Mouse (Mus musculus): ENCODE data around the gene Gm4353.
A peak's percentile ranks its signal among the peaks of the same experiment; 100 is the strongest.

The Gm4353 gene

DNA sequence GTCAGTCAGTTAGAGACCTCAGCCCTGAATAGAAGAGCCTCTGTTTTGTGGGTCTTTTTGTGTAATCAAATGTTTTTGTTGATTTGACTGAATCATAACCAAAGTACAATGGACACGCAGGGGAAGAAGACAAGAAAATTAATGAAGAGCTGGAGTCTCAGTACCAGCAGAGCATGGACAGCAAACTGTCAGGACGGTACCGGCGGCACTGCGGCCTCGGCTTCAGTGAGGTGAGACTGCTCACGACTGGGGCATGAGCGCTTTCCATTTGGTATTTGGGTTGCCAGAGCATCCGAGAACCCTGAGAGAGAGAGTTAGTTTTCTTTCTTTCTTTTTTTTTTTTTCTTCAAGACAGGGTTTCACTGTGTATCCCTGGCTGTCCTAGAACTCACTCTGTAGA is 18.7 kb upstream of the Gm4353 start:
- H3K36me3 ChIP-seq (ENCODE audit: insufficient read depth, low read length) = peaks cover 62% of the 10 kb centered on the region
- no peaks in the 10 kb centered on the region for H3K27me3 ChIP-seq (ENCODE audit: insufficient read depth, low read length)
- no peak overlapping the region for H3K4me3 ChIP-seq (replicated peaks; ENCODE audit: low read length)
- H3K9me3 ChIP-seq (ENCODE audit: low read length) = no peaks in the 10 kb centered on the region
- H3K4me1 ChIP-seq (replicated peaks; ENCODE audit: low read depth, low read length) = no peaks in the 10 kb centered on the region
- no peak for TF ChIP-seq NANOG (IDR thresholded peaks at IDR 0.05; ENCODE audit: borderline replicate concordance, low read length)
- no peak for TF ChIP-seq POU5F1 (IDR thresholded peaks at IDR 0.05; ENCODE audit: borderline replicate concordance, low read length)
- no peak for TF ChIP-seq CTCF (conservative IDR thresholded peaks at IDR 0.05; ENCODE audit: low read length)

DNA sequence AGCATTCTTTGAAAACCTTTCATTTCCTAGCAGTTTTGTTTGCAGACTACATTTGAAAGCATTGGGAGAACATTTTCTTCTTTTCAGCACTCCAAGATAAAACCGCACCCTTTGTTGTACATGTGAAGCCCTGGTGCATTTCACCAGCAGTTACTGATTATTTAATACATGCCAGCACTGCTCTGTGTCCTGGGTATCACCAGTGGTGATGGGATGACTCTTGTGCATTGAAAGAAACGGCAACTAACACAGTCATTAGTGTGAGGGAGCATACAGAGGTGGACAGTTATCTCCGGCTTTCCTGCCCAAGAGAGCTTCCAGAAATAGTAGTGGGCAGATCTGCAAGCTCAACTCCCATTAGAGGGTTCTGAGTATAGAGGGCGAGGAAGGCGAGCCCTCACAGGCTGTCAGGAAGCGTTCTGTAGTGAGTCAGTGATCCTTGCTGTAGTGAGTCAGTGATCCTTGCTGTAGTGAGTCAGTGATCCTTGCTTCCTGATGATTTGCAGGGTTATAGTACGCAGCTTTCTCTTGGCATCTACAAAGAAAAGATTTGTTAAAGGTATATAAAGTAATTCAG is 15.6 kb upstream of the Gm4353 start:
- TF ChIP-seq POU5F1 (IDR thresholded peaks at IDR 0.05; ENCODE audit: borderline replicate concordance, low read length) (no peak), NANOG (IDR thresholded peaks at IDR 0.05; ENCODE audit: borderline replicate concordance, low read length) (no peak), CTCF (conservative IDR thresholded peaks at IDR 0.05; ENCODE audit: low read length) (no peak)
- Histone ChIP-seq H3K36me3 (ENCODE audit: insufficient read depth, low read length) (peaks cover 53% of the 10 kb centered on the region), H3K4me1 (replicated peaks; ENCODE audit: low read depth, low read length) (peaks cover 7% of the 10 kb centered on the region; the same call in 1 of the 2 replicates), H3K4me3 (replicated peaks; ENCODE audit: low read length) (no peak overlapping the region), H3K27me3 (ENCODE audit: insufficient read depth, low read length) (no peaks in the 10 kb centered on the region), H3K9me3 (ENCODE audit: low read length) (no peaks in the 10 kb centered on the region)

DNA sequence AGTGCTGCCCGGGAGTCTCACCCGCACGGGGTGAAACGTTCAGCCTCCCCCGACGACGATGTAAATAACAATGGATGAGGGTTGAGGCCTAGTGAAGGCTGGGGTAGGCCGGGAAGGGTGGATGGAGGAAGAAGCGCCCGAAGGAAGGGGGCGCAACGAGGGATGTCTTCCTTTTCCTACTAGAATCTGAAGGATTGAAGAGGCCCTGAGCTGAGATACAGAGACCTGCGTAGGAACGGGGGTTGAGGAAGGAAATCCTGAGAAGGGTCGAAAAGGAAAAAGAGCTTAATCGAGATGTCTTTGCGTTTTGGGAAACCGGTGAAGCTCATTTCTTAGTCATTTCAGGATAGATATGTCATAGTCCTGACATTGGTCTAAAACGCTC is 9.0 kb upstream of the Gm4353 start:
- Histone ChIP-seq H3K4me1 (replicated peaks; ENCODE audit: low read depth, low read length) (peaks cover 21% of the 10 kb centered on the region), H3K9me3 (ENCODE audit: low read length) (no peaks in the 10 kb centered on the region), H3K4me3 (replicated peaks; ENCODE audit: low read length) (peak overlapping the region; percentile 86), H3K36me3 (ENCODE audit: insufficient read depth, low read length) (no peaks in the 10 kb centered on the region), H3K27me3 (ENCODE audit: insufficient read depth, low read length) (no peaks in the 10 kb centered on the region)
- no peak for TF ChIP-seq NANOG (IDR thresholded peaks at IDR 0.05; ENCODE audit: borderline replicate concordance, low read length)
- no peak for TF ChIP-seq POU5F1 (IDR thresholded peaks at IDR 0.05; ENCODE audit: borderline replicate concordance, low read length)
- TF ChIP-seq CTCF (conservative IDR thresholded peaks at IDR 0.05; ENCODE audit: low read length) = no peak

DNA sequence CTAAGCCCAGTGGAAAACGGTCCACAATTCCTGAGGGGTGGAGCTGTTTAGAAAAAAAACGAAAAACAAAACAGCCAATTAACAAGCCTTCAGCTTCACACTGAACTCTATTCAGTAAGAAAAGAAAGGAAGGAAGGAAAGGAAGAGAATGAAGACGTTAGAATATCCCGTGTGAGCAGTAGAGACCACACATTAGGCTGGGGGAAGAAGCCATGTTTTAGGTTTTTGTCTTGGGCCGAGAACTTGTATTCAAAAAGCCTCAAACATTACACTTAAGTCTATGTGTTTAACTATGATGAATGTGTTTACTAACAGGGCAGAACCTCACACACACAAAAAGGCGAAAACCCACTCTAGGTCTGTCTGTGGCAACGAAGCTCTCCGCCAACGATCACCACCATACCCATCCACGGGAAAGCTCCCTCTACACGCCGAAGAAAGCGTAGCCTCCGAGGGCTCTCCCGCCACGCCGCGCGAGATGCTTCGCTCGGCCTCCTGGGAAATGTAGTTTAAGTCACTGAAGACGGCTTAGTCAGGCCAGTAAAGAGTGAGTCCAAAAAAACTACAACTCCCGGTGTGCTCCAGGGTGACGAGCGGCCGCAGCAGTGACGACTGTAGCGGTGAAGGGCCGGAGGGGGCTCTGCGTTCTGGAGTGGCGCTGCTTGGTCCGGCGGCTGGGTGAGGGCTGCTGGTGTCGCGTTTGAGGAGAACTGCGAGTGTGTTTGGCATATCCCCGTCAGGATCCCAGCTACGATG is 8.5 kb upstream of the Gm4353 start:
- no peaks in the 10 kb centered on the region for H3K27me3 ChIP-seq (ENCODE audit: insufficient read depth, low read length)
- H3K9me3 ChIP-seq (ENCODE audit: low read length) = no peaks in the 10 kb centered on the region
- no peaks in the 10 kb centered on the region for H3K36me3 ChIP-seq (ENCODE audit: insufficient read depth, low read length)
- H3K4me3 ChIP-seq (replicated peaks; ENCODE audit: low read length) = peak overlapping the region; percentile 86
- TF ChIP-seq NANOG (IDR thresholded peaks at IDR 0.05; ENCODE audit: borderline replicate concordance, low read length) (no peak), CTCF (conservative IDR thresholded peaks at IDR 0.05; ENCODE audit: low read length) (no peak), POU5F1 (IDR thresholded peaks at IDR 0.05; ENCODE audit: borderline replicate concordance, low read length) (no peak)
- peaks cover 21% of the 10 kb centered on the region for H3K4me1 ChIP-seq (replicated peaks; ENCODE audit: low read depth, low read length)

DNA sequence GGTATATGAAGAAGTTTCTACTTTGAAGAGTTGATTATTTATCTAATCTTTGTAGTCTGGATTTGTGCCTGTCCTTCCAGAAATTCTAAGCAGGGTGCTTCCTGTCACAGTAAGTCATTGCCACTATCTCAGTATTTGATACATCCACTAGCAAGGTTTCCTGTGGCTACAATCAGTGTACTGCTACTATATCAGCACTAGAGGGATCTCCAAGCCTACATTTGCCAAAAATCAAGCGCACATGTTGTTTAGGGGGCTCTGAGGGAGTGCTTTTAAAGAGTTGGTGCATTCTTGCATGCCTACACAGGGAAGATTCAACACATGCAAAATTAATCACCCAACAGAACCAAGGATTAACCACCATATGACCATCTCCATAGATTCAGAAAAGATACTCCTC is 23.7 kb downstream of the Gm4353 start:
- H3K9me3 ChIP-seq (ENCODE audit: low read length) = no peaks in the 10 kb centered on the region
- peak; percentile 21; the same call in 1 of the 2 replicates for TF ChIP-seq CTCF (conservative IDR thresholded peaks at IDR 0.05; ENCODE audit: low read length)
- no peak for TF ChIP-seq NANOG (IDR thresholded peaks at IDR 0.05; ENCODE audit: borderline replicate concordance, low read length)
- no peak overlapping the region for H3K4me3 ChIP-seq (replicated peaks; ENCODE audit: low read length)
- H3K36me3 ChIP-seq (ENCODE audit: insufficient read depth, low read length) = no peaks in the 10 kb centered on the region
- H3K4me1 ChIP-seq (replicated peaks; ENCODE audit: low read depth, low read length) = no peaks in the 10 kb centered on the region
- no peaks in the 10 kb centered on the region for H3K27me3 ChIP-seq (ENCODE audit: insufficient read depth, low read length)

DNA sequence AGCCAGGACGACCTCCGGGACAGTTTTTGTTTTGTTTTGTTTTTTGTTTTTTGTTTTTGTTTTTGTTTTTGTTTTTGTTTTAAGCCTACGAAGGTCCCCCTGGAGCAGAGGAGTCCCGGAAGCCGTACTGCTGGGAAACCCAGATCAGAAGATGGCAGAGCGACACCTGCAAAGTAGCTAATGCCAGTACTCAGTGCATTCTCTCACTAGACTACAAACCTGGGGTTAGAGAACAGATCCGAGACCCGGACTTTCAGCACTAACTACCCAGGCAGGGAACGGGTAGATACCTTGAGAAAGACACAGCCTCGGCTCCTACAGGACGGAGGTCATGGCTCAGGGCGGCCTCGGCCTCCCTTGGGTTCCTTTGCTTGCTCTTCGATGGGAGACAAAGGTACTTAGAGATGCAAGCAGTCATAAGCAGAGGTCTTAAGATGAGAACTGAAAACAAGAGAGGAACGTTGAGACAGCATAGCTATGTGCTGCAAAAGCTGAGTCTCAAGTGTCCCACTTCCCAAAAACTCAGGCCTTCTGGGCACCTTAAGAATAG is 43.9 kb downstream of the Gm4353 start:
- H3K9me3 ChIP-seq (ENCODE audit: low read length) = no peaks in the 10 kb centered on the region
- peaks cover 28% of the 10 kb centered on the region for H3K4me1 ChIP-seq (replicated peaks; ENCODE audit: low read depth, low read length)
- no peaks in the 10 kb centered on the region for H3K36me3 ChIP-seq (ENCODE audit: insufficient read depth, low read length)
- H3K27me3 ChIP-seq (ENCODE audit: insufficient read depth, low read length) = peaks cover 57% of the 10 kb centered on the region
- TF ChIP-seq NANOG (IDR thresholded peaks at IDR 0.05; ENCODE audit: borderline replicate concordance, low read length) = no peak
- no peak for TF ChIP-seq CTCF (conservative IDR thresholded peaks at IDR 0.05; ENCODE audit: low read length)
- TF ChIP-seq POU5F1 (IDR thresholded peaks at IDR 0.05; ENCODE audit: borderline replicate concordance, low read length) = no peak
- peak overlapping the region; percentile 76 for H3K4me3 ChIP-seq (replicated peaks; ENCODE audit: low read length)

DNA sequence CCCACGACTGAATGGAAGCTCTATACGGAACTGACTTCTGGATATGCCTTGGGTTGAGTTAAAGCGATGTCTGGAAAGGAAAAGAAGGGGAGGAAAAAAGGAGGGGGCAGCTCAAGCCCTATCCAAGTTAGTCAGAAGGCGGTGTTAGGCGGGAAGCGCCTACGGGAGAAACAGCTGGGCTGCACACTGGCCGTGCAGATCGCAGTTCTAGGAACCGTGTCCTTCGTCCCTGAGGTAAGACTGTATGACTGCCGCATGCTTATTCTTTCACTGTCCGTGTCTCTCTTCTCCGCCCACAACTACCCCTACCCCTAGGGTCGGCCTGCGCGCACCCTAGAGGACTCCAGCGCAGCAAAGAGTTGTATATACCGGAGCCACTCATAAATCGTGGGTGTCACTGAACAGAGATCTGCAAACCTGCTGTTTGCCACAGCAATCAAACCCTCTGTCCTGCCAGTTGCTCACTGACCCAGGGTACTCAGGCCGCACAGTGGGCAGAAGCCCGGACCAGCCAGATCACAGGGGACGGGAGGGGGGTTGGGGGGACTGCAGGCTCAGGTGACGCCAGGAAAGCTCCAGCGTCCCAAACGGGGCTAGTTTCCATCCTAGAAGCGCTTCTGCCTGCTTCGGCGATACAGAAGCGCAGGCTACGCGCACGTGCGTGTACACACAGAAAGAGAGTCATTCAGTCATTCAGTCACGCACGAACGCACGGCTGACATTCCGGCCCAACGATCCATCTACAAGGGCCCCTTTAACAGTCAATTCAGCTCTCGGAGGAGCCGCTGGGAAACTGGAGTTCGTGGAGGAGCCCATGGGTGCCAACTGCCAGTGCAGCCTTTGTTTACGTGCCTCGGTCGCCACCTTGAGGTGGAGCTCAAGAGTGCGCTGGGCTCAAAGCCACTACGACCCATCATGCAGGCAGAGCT is 44.6 kb downstream of the Gm4353 start:
- Histone ChIP-seq H3K4me1 (replicated peaks; ENCODE audit: low read depth, low read length) (peaks cover 29% of the 10 kb centered on the region), H3K27me3 (ENCODE audit: insufficient read depth, low read length) (peaks cover 64% of the 10 kb centered on the region), H3K36me3 (ENCODE audit: insufficient read depth, low read length) (no peaks in the 10 kb centered on the region), H3K9me3 (ENCODE audit: low read length) (no peaks in the 10 kb centered on the region), H3K4me3 (replicated peaks; ENCODE audit: low read length) (peak overlapping the region; percentile 76)
- TF ChIP-seq NANOG (IDR thresholded peaks at IDR 0.05; ENCODE audit: borderline replicate concordance, low read length) (no peak), POU5F1 (IDR thresholded peaks at IDR 0.05; ENCODE audit: borderline replicate concordance, low read length) (no peak), CTCF (conservative IDR thresholded peaks at IDR 0.05; ENCODE audit: low read length) (peak; percentile 61)

DNA sequence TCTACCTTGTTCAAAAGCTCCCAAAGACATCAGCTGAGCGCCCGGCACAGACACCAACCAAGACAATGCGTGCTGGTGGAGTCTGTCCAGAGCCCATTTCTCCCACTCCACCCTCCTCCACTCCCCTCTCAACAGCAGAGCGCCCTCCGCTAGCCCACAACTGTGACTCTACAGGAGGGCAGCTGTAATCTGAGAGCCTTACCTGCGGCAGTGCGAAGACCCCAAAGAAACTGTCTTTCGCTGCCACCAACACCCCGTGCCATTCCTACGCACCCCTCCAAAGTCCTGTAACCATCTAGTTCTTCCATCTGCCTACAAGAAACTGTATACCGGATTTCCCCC is 45.3 kb downstream of the Gm4353 start, which contains the start of gene 1110004F10Rik:
Gene 1110004F10Rik, plus strand, starts transcription at position 202 of the 342 bp plus-strand sequence.
- TF ChIP-seq CTCF (conservative IDR thresholded peaks at IDR 0.05; ENCODE audit: low read length) (no peak), POU5F1 (IDR thresholded peaks at IDR 0.05; ENCODE audit: borderline replicate concordance, low read length) (no peak), NANOG (IDR thresholded peaks at IDR 0.05; ENCODE audit: borderline replicate concordance, low read length) (no peak)
- peak within 1 kb of the TSS; percentile 76 for H3K4me3 ChIP-seq (replicated peaks; ENCODE audit: low read length)
- H3K4me1 ChIP-seq (replicated peaks; ENCODE audit: low read depth, low read length) = peaks cover 36% of the 10 kb centered on the region
- H3K9me3 ChIP-seq (ENCODE audit: low read length) = no peaks in the 10 kb centered on the region
- H3K27me3 ChIP-seq (ENCODE audit: insufficient read depth, low read length) = peaks cover 71% of the 10 kb centered on the region
- no peaks in the 10 kb centered on the region for H3K36me3 ChIP-seq (ENCODE audit: insufficient read depth, low read length)
